Mouse (Mus musculus) MEL (cell line): Measurements from ENCODE around the gene Miga2. TPM values are rescaled to one million over a fixed set of nuclear protein-coding genes. Genes with fewer than 3 reads are reported as not detected.

Source experiments
- DNase-seq: peaks from one replicate; pipeline ENCODE4 v3.0.0; 2011; ENCODE audit warnings: low read depth, low spot score
- H3K27ac ChIP-seq: 2 replicates; pipeline ENCODE4 v1.5.1; 2012; ENCODE audit warnings: low read depth, mild to moderate bottlenecking, control low read depth, low read length, moderate library complexity; ENCODE audit not compliant: control insufficient read depth
- H3K27me3 ChIP-seq, 2 experiments: fragments of 150-350 bp in 1 of 2; sonication (generic) in 1 of 2; 2 replicates each; pipeline ENCODE4 v1.6.1; 2012; ENCODE audit warnings: low read length in 2 of 2, mild to moderate bottlenecking in 2 of 2, improper control_type of control experiment in 1 of 2, moderate library complexity in 1 of 2; ENCODE audit not compliant: insufficient read depth in 2 of 2, control insufficient read depth in 1 of 2
- H3K36me3 ChIP-seq, 2 experiments: 2 replicates each; pipeline ENCODE4 v1.6.1; 2012 to 2014; ENCODE audit warnings: low read length in 2 of 2, improper control_type of control experiment in 1 of 2, inconsistent platforms in 1 of 2, mild to moderate bottlenecking in 1 of 2; ENCODE audit not compliant: insufficient read depth in 2 of 2, control insufficient read depth in 1 of 2
- H3K4me1 ChIP-seq, 2 experiments: fragments of 150-350 bp in 1 of 2; sonication (generic) in 1 of 2; 2 replicates each; pipeline ENCODE4 v1.6.1; 2012; ENCODE audit warnings: low read length in 2 of 2, improper control_type of control experiment in 1 of 2, mild to moderate bottlenecking in 1 of 2; ENCODE audit not compliant: insufficient read depth in 2 of 2, control insufficient read depth in 1 of 2
- H3K4me3 ChIP-seq, 2 experiments: fragments of 150-350 bp in 1 of 2; sonication (generic) in 1 of 2; 2 replicates each; pipeline ENCODE4 v1.5.1; 2012; ENCODE audit warnings: low read depth in 2 of 2, low read length in 2 of 2, mild to moderate bottlenecking in 2 of 2, moderate library complexity in 2 of 2, control low read depth in 1 of 2, improper control_type of control experiment in 1 of 2; ENCODE audit not compliant: control insufficient read depth in 1 of 2, insufficient read depth in 1 of 2
- H3K79me2 ChIP-seq: 2 replicates; pipeline ENCODE4 v1.6.1; 2012; ENCODE audit warnings: mild to moderate bottlenecking, low read length, moderate library complexity; ENCODE audit not compliant: control insufficient read depth, poor library complexity, insufficient read depth
- H3K9ac ChIP-seq: 2 replicates; pipeline ENCODE4 v1.6.1; 2012; ENCODE audit warnings: low read depth, mild to moderate bottlenecking, control low read depth, low read length, moderate library complexity; ENCODE audit not compliant: control insufficient read depth, poor library complexity, severe bottlenecking
- H3K9me3 ChIP-seq: fragments of 150-350 bp; sonication (generic); replicated peaks from 2 replicates; pipeline ENCODE4 v1.6.1; 2012; ENCODE audit warnings: mild to moderate bottlenecking, low read length, improper control_type of control experiment, moderate library complexity; ENCODE audit not compliant: insufficient read depth
- CHD1 ChIP-seq: IDR thresholded peaks from 2 replicates; pipeline ENCODE4 v1.6.1; 2012; ENCODE audit warnings: low read depth, mild to moderate bottlenecking, inconsistent platforms, low read length, improper control_type of control experiment
- E2F4 ChIP-seq: IDR thresholded peaks from 2 replicates; pipeline ENCODE4 v1.6.1; 2011; ENCODE audit warnings: low read depth, low read length, improper control_type of control experiment, borderline replicate concordance
- ELF1 ChIP-seq: IDR thresholded peaks from 2 replicates; pipeline ENCODE4 v1.6.1; 2014; ENCODE audit warnings: low read depth, mild to moderate bottlenecking, inconsistent platforms, low read length, improper control_type of control experiment, moderate library complexity
- ETS1 ChIP-seq: IDR thresholded peaks from 2 replicates; pipeline ENCODE4 v1.6.1; 2012; ENCODE audit warnings: low read depth, mild to moderate bottlenecking, inconsistent platforms, low read length, improper control_type of control experiment, moderate library complexity
- GABPA ChIP-seq: IDR thresholded peaks from 2 replicates; pipeline ENCODE4 v1.6.1; 2012; ENCODE audit warnings: low read depth, mild to moderate bottlenecking, inconsistent platforms, low read length, improper control_type of control experiment, moderate library complexity
- GATA1 ChIP-seq: IDR thresholded peaks from 2 replicates; pipeline ENCODE4 v1.6.1; 2011; ENCODE audit warnings: low read depth, low read length, improper control_type of control experiment
- JUND ChIP-seq: IDR thresholded peaks from 2 replicates; pipeline ENCODE4 v1.6.1; 2011; ENCODE audit warnings: low read depth, mild to moderate bottlenecking, improper control_type of control experiment, low read length
- KAT2A ChIP-seq: conservative IDR thresholded peaks from 2 replicates; pipeline ENCODE4 v1.6.1; 2012; ENCODE audit warnings: low read depth, low read length, improper control_type of control experiment, inconsistent platforms
- MAFK ChIP-seq: IDR thresholded peaks from 2 replicates; pipeline ENCODE4 v1.6.1; 2011; ENCODE audit warnings: low read depth, mild to moderate bottlenecking, low read length, improper control_type of control experiment, borderline replicate concordance
- MAX ChIP-seq: IDR thresholded peaks from 2 replicates; pipeline ENCODE4 v1.6.1; 2011; ENCODE audit warnings: low read length, improper control_type of control experiment
- MAZ ChIP-seq: IDR thresholded peaks from 2 replicates; pipeline ENCODE4 v1.6.1; 2012; ENCODE audit warnings: low read depth, mild to moderate bottlenecking, inconsistent platforms, low read length, improper control_type of control experiment
- MYC ChIP-seq: IDR thresholded peaks from 2 replicates; pipeline ENCODE4 v1.6.1; 2011; ENCODE audit warnings: low read depth, mild to moderate bottlenecking, low read length, improper control_type of control experiment, moderate library complexity
- NRF1 ChIP-seq: IDR thresholded peaks from 2 replicates; pipeline ENCODE4 v1.6.1; 2014; ENCODE audit warnings: low read depth, mild to moderate bottlenecking, inconsistent platforms, low read length, improper control_type of control experiment, moderate library complexity; ENCODE audit not compliant: poor library complexity, insufficient read depth, severe bottlenecking
- POLR2A ChIP-seq, 2 experiments: IDR thresholded peaks; 2 replicates each; pipeline ENCODE4 v1.6.1; 2011 to 2012; ENCODE audit warnings: low read length in 2 of 2, mild to moderate bottlenecking in 2 of 2, control low read depth in 1 of 2, improper control_type of control experiment in 1 of 2, low read depth in 1 of 2, moderate library complexity in 1 of 2; ENCODE audit not compliant: control insufficient read depth in 1 of 2, insufficient read depth in 1 of 2, poor library complexity in 1 of 2
- POLR2AphosphoS2 ChIP-seq: IDR thresholded peaks from 2 replicates; pipeline ENCODE4 v1.6.1; 2011; ENCODE audit warnings: low read length, improper control_type of control experiment
- POLR2AphosphoS5 ChIP-seq: IDR thresholded peaks from 2 replicates; pipeline ENCODE4 v1.6.1; 2012; ENCODE audit warnings: low read depth, borderline replicate concordance, mild to moderate bottlenecking, inconsistent platforms, low read length, moderate library complexity, mixed read lengths
- RCOR1 ChIP-seq: IDR thresholded peaks from 2 replicates; pipeline ENCODE4 v1.6.1; 2012; ENCODE audit warnings: low read depth, mild to moderate bottlenecking, inconsistent platforms, low read length, improper control_type of control experiment
- TAL1 ChIP-seq: IDR thresholded peaks from 2 replicates; pipeline ENCODE4 v1.6.1; 2012; ENCODE audit warnings: mild to moderate bottlenecking, inconsistent platforms, low read length, moderate library complexity, mixed read lengths
- USF1 ChIP-seq: IDR thresholded peaks from 2 replicates; pipeline ENCODE4 v1.6.1; 2014; ENCODE audit warnings: low read depth, mild to moderate bottlenecking, inconsistent platforms, low read length, improper control_type of control experiment, moderate library complexity
- ZC3H11A ChIP-seq: IDR thresholded peaks from 2 replicates; pipeline ENCODE4 v1.6.1; 2012; ENCODE audit warnings: low read depth, mild to moderate bottlenecking, inconsistent platforms, low read length, improper control_type of control experiment
- ZNF384 ChIP-seq: IDR thresholded peaks from 2 replicates; pipeline ENCODE4 v1.6.1; 2012; ENCODE audit warnings: low read depth, mild to moderate bottlenecking, inconsistent platforms, low read length, improper control_type of control experiment
- polyA plus RNA-seq, 2 experiments: library from polyadenylated mRNA; stranded (reverse) in 1 of 2; unstranded in 1 of 2; fragments of >175 nt in 1 of 2; fragments of >200 nt in 1 of 2; gene quantifications; 2 replicates each; pipeline versions ENCODE4 v1.2.1 to v1.2.4; 2012; ENCODE audit warnings: low replicate concordance in 2 of 2, low read depth in 1 of 2; ENCODE audit not compliant: insufficient read length in 2 of 2, insufficient read depth in 1 of 2, missing spikeins in 1 of 2
- total RNA-seq: library from RNA; depleted of rRNA; stranded (reverse); fragments of 300-350 nt; gene quantifications from 2 replicates; pipeline ENCODE4 v1.2.3, GENCODE M21; 2012

Miga2 gene
- total and polyA plus RNA-seq, 3 experiments: 20.3 to 25.8 TPM; not detected in 1

DNA sequence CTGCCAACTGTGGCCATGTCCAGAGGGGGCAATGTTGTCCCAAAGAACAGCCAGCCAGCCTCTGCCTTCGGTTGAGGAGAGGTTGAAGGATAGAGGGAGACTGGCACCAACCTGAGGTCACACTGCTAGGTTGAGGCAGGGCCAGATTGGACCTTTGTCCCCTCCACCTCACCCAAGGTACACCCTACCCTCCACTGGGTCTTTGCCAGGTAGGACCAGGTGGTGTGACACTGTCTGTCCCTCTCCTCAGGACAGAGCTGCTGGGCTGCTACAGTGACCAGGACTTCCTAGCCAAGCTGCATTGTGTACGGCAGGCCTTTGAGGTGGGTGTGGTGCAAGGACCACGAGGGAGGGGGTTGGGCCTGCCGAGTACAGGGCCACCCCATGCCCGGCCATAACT, 13.7 kb downstream of the Miga2 start:
- TF ChIP-seq POLR2A (IDR thresholded peaks at IDR 0.05; ENCODE audit: control insufficient read depth in 1 of 2, insufficient read depth in 1 of 2, low read depth in 1 of 2, low read length in 2 of 2, poor library complexity in 1 of 2) (no peak), ZC3H11A (no peak), USF1 (no peak), POLR2AphosphoS5 (no peak), KAT2A (no peak), POLR2AphosphoS2 (no peak), JUND (no peak), MAFK (no peak), GATA1 (no peak), RCOR1 (no peak), MAZ (no peak), MYC (no peak), GABPA (no peak), CHD1 (no peak), E2F4 (no peak)
- Histone ChIP-seq H3K9me3 (no peaks in the 10 kb centered on the region), H3K79me2 (no peaks in the 10 kb centered on the region), H3K4me1 (no peaks in the 10 kb centered on the region), H3K36me3 (no peaks in the 10 kb centered on the region; a peak in 1 of 4 replicates), H3K4me3 (no peak overlapping the region), H3K27me3 (no peaks in the 10 kb centered on the region), H3K9ac (no peak overlapping the region), H3K27ac (no peak overlapping the region)
- no peak for DNase-seq

DNA sequence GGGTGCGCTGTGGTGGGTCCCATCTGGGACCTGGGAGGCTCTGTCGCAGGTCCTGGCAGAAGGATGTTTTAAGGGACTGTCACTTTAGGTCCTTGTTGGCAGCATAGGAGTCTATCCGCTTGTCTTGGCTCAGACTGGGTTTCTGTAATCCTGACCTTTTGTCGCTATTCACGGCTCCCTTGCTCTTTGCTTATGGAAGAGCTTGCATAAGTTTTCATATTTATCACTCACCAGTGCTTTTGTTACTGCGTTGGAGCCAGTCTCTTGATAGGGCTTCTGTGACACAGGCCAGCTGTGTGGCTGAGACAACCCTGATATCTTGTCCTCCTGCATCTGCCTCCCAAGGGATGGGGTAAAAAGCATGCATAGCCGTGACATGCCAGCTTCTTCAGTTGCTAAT, 15.3 kb downstream of the Miga2 start:
- DNase-seq: no peak
- H3K36me3 ChIP-seq: no peaks in the 10 kb centered on the region; a peak in 1 of 4 replicates
- no peaks in the 10 kb centered on the region for H3K9me3 ChIP-seq
- H3K4me3 ChIP-seq: no peak overlapping the region
- no peak for TF ChIP-seq MAX
- no peak for TF ChIP-seq ELF1
- no peak for TF ChIP-seq MAFK
- TF ChIP-seq ETS1: no peak
- TF ChIP-seq JUND: no peak
- no peak for TF ChIP-seq GATA1
- no peak for TF ChIP-seq CHD1
- no peak for TF ChIP-seq POLR2AphosphoS5
- TF ChIP-seq E2F4: no peak
- TF ChIP-seq NRF1: no peak
- no peak for TF ChIP-seq TAL1
- TF ChIP-seq KAT2A: no peak
- no peak for TF ChIP-seq ZNF384
- no peaks in the 10 kb centered on the region for H3K27me3 ChIP-seq
- no peak overlapping the region for H3K27ac ChIP-seq
- no peaks in the 10 kb centered on the region for H3K4me1 ChIP-seq
- H3K9ac ChIP-seq: no peak overlapping the region
- no peaks in the 10 kb centered on the region for H3K79me2 ChIP-seq
